Mouse (Mus musculus): Measurements from ENCODE around the gene Slc25a19. TPM values are rescaled to one million over a fixed set of nuclear protein-coding genes. Genes with fewer than 3 reads are reported as not detected.

Slc25a19 gene
- polyA plus RNA-seq, 1 experiment from 2014 or later: 23.7 TPM

- Histone ChIP-seq H3K4me1 (replicated peaks) (peaks cover 12% of the 10 kb centered on the region), H3K27me3 (ENCODE audit: insufficient read depth, poor library complexity, severe bottlenecking) (no peaks in the 10 kb centered on the region), H3K36me3 (peaks cover 46% of the 10 kb centered on the region), H3K27ac (no peak overlapping the region), H3K4me3 (no peak overlapping the region), H3K9me3 (no peaks in the 10 kb centered on the region)
- DNase-seq (ENCODE audit: low spot score): no peak
- WGBS: 81% methylated on average over 9 of the region's 9 CpGs
Observed at GRCm38 (mm10) chr11:115623487-115624070, 4.5 kb downstream of the Slc25a19 start.

- Histone ChIP-seq H3K27ac (no peak overlapping the region), H3K9me3 (no peaks in the 10 kb centered on the region), H3K4me1 (replicated peaks) (peaks cover 3% of the 10 kb centered on the region; the same call in 1 of the 2 replicates), H3K27me3 (ENCODE audit: insufficient read depth, poor library complexity, severe bottlenecking) (no peaks in the 10 kb centered on the region), H3K4me3 (no peak overlapping the region), H3K36me3 (peaks cover 64% of the 10 kb centered on the region)
- no peak for DNase-seq (ENCODE audit: low spot score)
- WGBS: 95% methylated on average over 7 of the region's 7 CpGs
Observed at GRCm38 (mm10) chr11:115619949-115620348, 8.1 kb downstream of the Slc25a19 start.

GRCm38 (mm10) chr11:115618732-115619516 lies 9.2 kb downstream of the Slc25a19 start:
- Histone ChIP-seq H3K4me3 (no peak overlapping the region), H3K9me3 (no peaks in the 10 kb centered on the region), H3K27me3 (ENCODE audit: insufficient read depth, poor library complexity, severe bottlenecking) (no peaks in the 10 kb centered on the region), H3K36me3 (peaks cover 70% of the 10 kb centered on the region), H3K27ac (no peak overlapping the region), H3K4me1 (replicated peaks) (peaks cover 3% of the 10 kb centered on the region; the same call in 1 of the 2 replicates)
- WGBS: 87% methylated on average over 16 of the region's 16 CpGs
- no peak for DNase-seq (ENCODE audit: low spot score)

- H3K9me3 ChIP-seq: no peaks in the 10 kb centered on the region
- no peak for DNase-seq (ENCODE audit: low spot score)
- peaks cover 62% of the 10 kb centered on the region for H3K36me3 ChIP-seq
- H3K27me3 ChIP-seq (ENCODE audit: insufficient read depth, poor library complexity, severe bottlenecking): no peaks in the 10 kb centered on the region
- H3K4me1 ChIP-seq (replicated peaks): peaks cover 11% of the 10 kb centered on the region
- no peak overlapping the region for H3K27ac ChIP-seq
- 84% methylated on average over 2 of the region's 2 CpGs for WGBS
- no peak overlapping the region for H3K4me3 ChIP-seq
Observed at GRCm38 (mm10) chr11:115618001-115618400, 10.1 kb downstream of the Slc25a19 start.

- Histone ChIP-seq H3K36me3 (peaks cover 51% of the 10 kb centered on the region), H3K4me3 (no peak overlapping the region), H3K4me1 (replicated peaks) (peaks cover 19% of the 10 kb centered on the region), H3K9me3 (no peaks in the 10 kb centered on the region), H3K27ac (no peak overlapping the region), H3K27me3 (ENCODE audit: insufficient read depth, poor library complexity, severe bottlenecking) (no peaks in the 10 kb centered on the region)
- WGBS: 85% methylated on average over 6 of the region's 6 CpGs
- DNase-seq (ENCODE audit: low spot score): no peak
Observed at GRCm38 (mm10) chr11:115616893-115617292, 11.2 kb downstream of the Slc25a19 start.

GRCm38 (mm10) chr11:115616371-115616770 lies 11.7 kb downstream of the Slc25a19 start:
- WGBS: 93% methylated on average over 7 of the region's 7 CpGs
- Histone ChIP-seq H3K4me1 (replicated peaks) (peaks cover 25% of the 10 kb centered on the region), H3K27me3 (ENCODE audit: insufficient read depth, poor library complexity, severe bottlenecking) (no peaks in the 10 kb centered on the region), H3K36me3 (peaks cover 47% of the 10 kb centered on the region), H3K4me3 (no peak overlapping the region), H3K9me3 (no peaks in the 10 kb centered on the region), H3K27ac (no peak overlapping the region)
- no peak for DNase-seq (ENCODE audit: low spot score)

- H3K27ac ChIP-seq: no peak overlapping the region
Observed at GRCm38 (mm10) chr11:115615875-115616274, 12.2 kb downstream of the Slc25a19 start.

GRCm38 (mm10) chr11:115615108-115615825 lies 12.8 kb downstream of the Slc25a19 start:
- Histone ChIP-seq H3K9me3 (no peaks in the 10 kb centered on the region), H3K4me3 (no peak overlapping the region), H3K27ac (peak overlapping the region; percentile 35; the same call in 1 of the 2 replicates), H3K27me3 (ENCODE audit: insufficient read depth, poor library complexity, severe bottlenecking) (no peaks in the 10 kb centered on the region), H3K36me3 (peaks cover 36% of the 10 kb centered on the region), H3K4me1 (replicated peaks) (peaks cover 28% of the 10 kb centered on the region)
- WGBS: 87% methylated on average over 15 of the region's 15 CpGs
- DNase-seq (ENCODE audit: low spot score): no peak

More at GRCm38 (mm10) chr11:115615875-115616274, 12.2 kb downstream of the Slc25a19 start:
- H3K4me3 ChIP-seq: no peak overlapping the region
- peaks cover 42% of the 10 kb centered on the region for H3K36me3 ChIP-seq
- DNase-seq (ENCODE audit: low spot score): no peak
- no peaks in the 10 kb centered on the region for H3K9me3 ChIP-seq
- no peaks in the 10 kb centered on the region for H3K27me3 ChIP-seq (ENCODE audit: insufficient read depth, poor library complexity, severe bottlenecking)
- H3K4me1 ChIP-seq (replicated peaks): peaks cover 28% of the 10 kb centered on the region
- WGBS: 91% methylated on average over 6 of the region's 6 CpGs

- Histone ChIP-seq H3K27me3 (ENCODE audit: insufficient read depth, poor library complexity, severe bottlenecking) (no peaks in the 10 kb centered on the region), H3K4me1 (replicated peaks) (peaks cover 28% of the 10 kb centered on the region), H3K36me3 (peaks cover 33% of the 10 kb centered on the region), H3K4me3 (no peak overlapping the region), H3K9me3 (no peaks in the 10 kb centered on the region), H3K27ac (no peak overlapping the region)
- no peak for DNase-seq (ENCODE audit: low spot score)
- WGBS: 88% methylated on average over 10 of the region's 10 CpGs
Observed at GRCm38 (mm10) chr11:115614346-115615107, 13.6 kb downstream of the Slc25a19 start.

GRCm38 (mm10) chr11:115613138-115613945 lies 14.8 kb downstream of the Slc25a19 start:
- Histone ChIP-seq H3K9me3 (no peaks in the 10 kb centered on the region), H3K27me3 (ENCODE audit: insufficient read depth, poor library complexity, severe bottlenecking) (no peaks in the 10 kb centered on the region), H3K27ac (peak overlapping the region; percentile 90), H3K4me1 (replicated peaks) (peaks cover 28% of the 10 kb centered on the region), H3K36me3 (peaks cover 39% of the 10 kb centered on the region), H3K4me3 (peak overlapping the region; percentile 73)
- DNase-seq (ENCODE audit: low spot score): no peak
- under 1% methylated on average over 16 of the region's 16 CpGs for WGBS

GRCm38 (mm10) chr11:115612410-115613137 lies 15.5 kb downstream of the Slc25a19 start, which contains the start of gene Mif4gd:
Gene Mif4gd, minus strand, starts transcription at chr11:115612969.
- peak within 1 kb of the TSS; percentile 90 for H3K27ac ChIP-seq
- H3K27me3 ChIP-seq (ENCODE audit: insufficient read depth, poor library complexity, severe bottlenecking): no peaks in the 10 kb centered on the region
- H3K36me3 ChIP-seq: peaks cover 46% of the 10 kb centered on the region
- DNase-seq (ENCODE audit: low spot score): peak; percentile 88
- under 1% methylated on average over 80 of the region's 80 CpGs for WGBS
- H3K9me3 ChIP-seq: no peaks in the 10 kb centered on the region
- H3K4me3 ChIP-seq: peak within 1 kb of the TSS; percentile 73
- peaks cover 28% of the 10 kb centered on the region for H3K4me1 ChIP-seq (replicated peaks)

Measured in hindbrain, embryonic 10.5 days (tissue).